Mouse (Mus musculus): ENCODE data around the gene Nod1. TPM values are rescaled to one million over a fixed set of nuclear protein-coding genes. Genes with fewer than 3 reads are reported as not detected.

Gene Nod1
- polyA plus RNA-seq, 1 experiment from 2014 or later: 4.5 TPM

DNA sequence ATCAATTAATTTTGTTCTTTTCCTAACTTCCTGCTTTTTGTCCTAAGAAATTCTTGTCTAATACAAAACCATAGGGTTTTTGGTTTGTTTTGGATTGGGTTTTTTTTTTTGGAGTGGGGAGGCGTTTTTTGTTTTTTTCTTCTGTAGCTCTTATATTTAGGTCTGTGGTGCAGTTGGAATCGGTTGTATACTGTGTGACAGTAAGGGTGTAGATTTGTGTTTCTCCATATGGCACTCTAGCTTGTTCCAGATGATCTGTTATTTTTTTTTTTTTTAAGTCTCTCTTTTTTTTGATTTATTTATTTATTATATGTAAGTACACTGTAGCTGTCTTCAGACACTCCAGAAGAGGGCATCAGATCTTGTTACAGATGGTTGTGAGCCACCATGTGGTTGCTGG, 72.2 kb downstream of the Nod1 start:
- no peaks in the 10 kb centered on the region for H3K36me3 ChIP-seq (ENCODE audit: insufficient read depth, low read length)
- DNase-seq (ENCODE audit: low spot score): no peak

GRCm38 (mm10) chr6:54891384-54891783, 81.0 kb downstream of the Nod1 start:
- H3K27me3 ChIP-seq (ENCODE audit: insufficient read depth, low read length): no peaks in the 10 kb centered on the region
- H3K4me1 ChIP-seq (replicated peaks; ENCODE audit: insufficient read depth, low read length): no peaks in the 10 kb centered on the region
- H3K27ac ChIP-seq: no peak overlapping the region
- ATAC-seq (replicated peaks; ENCODE audit: low FRiP score, low read depth) (no peak), DNase-seq (ENCODE audit: low spot score) (no peak)
- no peak overlapping the region for H3K4me2 ChIP-seq (ENCODE audit: low read length)
- no peak for TF ChIP-seq CTCF (IDR thresholded peaks at IDR 0.05; ENCODE audit: low read depth)
- H3K4me3 ChIP-seq (replicated peaks; ENCODE audit: low read depth, low read length): no peak overlapping the region
- no peaks in the 10 kb centered on the region for H3K36me3 ChIP-seq (ENCODE audit: insufficient read depth, low read length)
- no peak overlapping the region for H3K9ac ChIP-seq (ENCODE audit: low read depth, low read length)
- H3K9me3 ChIP-seq (replicated peaks; ENCODE audit: low read length): no peaks in the 10 kb centered on the region
- WGBS: 79% methylated on average over 3 of the region's 3 CpGs

More for the DNA sequence above, 72.2 kb downstream of the Nod1 start:
- Histone ChIP-seq H3K27me3 (ENCODE audit: insufficient read depth, low read length) (no peaks in the 10 kb centered on the region), H3K4me3 (replicated peaks; ENCODE audit: low read depth, low read length) (no peak overlapping the region), H3K27ac (no peak overlapping the region), H3K4me1 (replicated peaks; ENCODE audit: insufficient read depth, low read length) (no peaks in the 10 kb centered on the region), H3K4me2 (ENCODE audit: low read length) (no peak overlapping the region), H3K9me3 (replicated peaks; ENCODE audit: low read length) (no peaks in the 10 kb centered on the region), H3K9ac (ENCODE audit: low read depth, low read length) (no peak overlapping the region)
- WGBS: 59% methylated on average over 2 of the region's 2 CpGs
- TF ChIP-seq CTCF (IDR thresholded peaks at IDR 0.05; ENCODE audit: low read depth): no peak
- ATAC-seq (replicated peaks; ENCODE audit: low FRiP score, low read depth): no peak

GRCm38 (mm10) chr6:54890221-54890620, 82.2 kb downstream of the Nod1 start:
- H3K4me1 ChIP-seq (replicated peaks; ENCODE audit: insufficient read depth, low read length): no peaks in the 10 kb centered on the region
- TF ChIP-seq CTCF (IDR thresholded peaks at IDR 0.05; ENCODE audit: low read depth): no peak
- no peak overlapping the region for H3K4me3 ChIP-seq (replicated peaks; ENCODE audit: low read depth, low read length)
- no peaks in the 10 kb centered on the region for H3K9me3 ChIP-seq (replicated peaks; ENCODE audit: low read length)
- no peak for DNase-seq (ENCODE audit: low spot score)
- 86% methylated on average over 9 of the region's 9 CpGs for WGBS
- no peaks in the 10 kb centered on the region for H3K27me3 ChIP-seq (ENCODE audit: insufficient read depth, low read length)
- H3K27ac ChIP-seq: no peak overlapping the region
- no peaks in the 10 kb centered on the region for H3K36me3 ChIP-seq (ENCODE audit: insufficient read depth, low read length)
- no peak overlapping the region for H3K4me2 ChIP-seq (ENCODE audit: low read length)
- H3K9ac ChIP-seq (ENCODE audit: low read depth, low read length): no peak overlapping the region
- ATAC-seq (replicated peaks; ENCODE audit: low FRiP score, low read depth): no peak

DNA sequence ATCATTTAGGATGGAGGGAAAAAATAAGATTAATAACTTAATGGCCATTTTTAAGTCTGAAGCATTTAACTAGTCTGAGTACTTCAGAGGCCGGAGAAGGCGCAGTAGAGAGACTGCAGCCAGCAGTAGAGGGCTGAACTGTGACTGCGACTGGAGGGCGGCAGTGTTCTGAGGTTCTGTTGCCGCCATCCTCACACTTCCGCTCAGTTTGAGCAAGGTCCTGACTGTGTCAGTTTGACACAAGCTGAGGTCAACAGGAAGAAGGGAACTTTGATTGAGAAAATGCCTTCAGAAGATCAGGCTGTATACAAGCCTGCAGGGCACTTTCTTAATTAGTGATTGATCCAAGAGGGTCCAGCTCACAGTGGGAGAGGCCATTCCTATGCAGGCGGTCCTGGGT, 86.2 kb downstream of the Nod1 start:
- Histone ChIP-seq H3K4me1 (replicated peaks; ENCODE audit: insufficient read depth, low read length) (no peaks in the 10 kb centered on the region), H3K9ac (ENCODE audit: low read depth, low read length) (no peak overlapping the region), H3K4me3 (replicated peaks; ENCODE audit: low read depth, low read length) (no peak overlapping the region), H3K9me3 (replicated peaks; ENCODE audit: low read length) (no peaks in the 10 kb centered on the region), H3K36me3 (ENCODE audit: insufficient read depth, low read length) (no peaks in the 10 kb centered on the region), H3K4me2 (ENCODE audit: low read length) (no peak overlapping the region), H3K27ac (no peak overlapping the region), H3K27me3 (ENCODE audit: insufficient read depth, low read length) (no peaks in the 10 kb centered on the region)
- ATAC-seq (replicated peaks; ENCODE audit: low FRiP score, low read depth) (no peak), DNase-seq (ENCODE audit: low spot score) (no peak)
- no peak for TF ChIP-seq CTCF (IDR thresholded peaks at IDR 0.05; ENCODE audit: low read depth)
- 77% methylated on average over 7 of the region's 7 CpGs for WGBS

GRCm38 (mm10) chr6:54883424-54883823, 89.0 kb downstream of the Nod1 start:
- 58% methylated on average over 2 of the region's 2 CpGs for WGBS
- Histone ChIP-seq H3K4me2 (ENCODE audit: low read length) (no peak overlapping the region), H3K4me1 (replicated peaks; ENCODE audit: insufficient read depth, low read length) (no peaks in the 10 kb centered on the region), H3K9ac (ENCODE audit: low read depth, low read length) (no peak overlapping the region), H3K27ac (no peak overlapping the region), H3K36me3 (ENCODE audit: insufficient read depth, low read length) (no peaks in the 10 kb centered on the region), H3K4me3 (replicated peaks; ENCODE audit: low read depth, low read length) (no peak overlapping the region), H3K9me3 (replicated peaks; ENCODE audit: low read length) (no peaks in the 10 kb centered on the region), H3K27me3 (ENCODE audit: insufficient read depth, low read length) (no peaks in the 10 kb centered on the region)
- no peak for TF ChIP-seq CTCF (IDR thresholded peaks at IDR 0.05; ENCODE audit: low read depth)
- ATAC-seq (replicated peaks; ENCODE audit: low FRiP score, low read depth) (no peak), DNase-seq (ENCODE audit: low spot score) (no peak)

- ATAC-seq (replicated peaks; ENCODE audit: low FRiP score, low read depth): no peak
- Histone ChIP-seq H3K27me3 (ENCODE audit: insufficient read depth, low read length) (no peaks in the 10 kb centered on the region), H3K4me1 (replicated peaks; ENCODE audit: insufficient read depth, low read length) (no peaks in the 10 kb centered on the region), H3K9ac (ENCODE audit: low read depth, low read length) (no peak overlapping the region), H3K27ac (no peak overlapping the region), H3K4me3 (replicated peaks; ENCODE audit: low read depth, low read length) (no peak overlapping the region), H3K4me2 (ENCODE audit: low read length) (no peak overlapping the region), H3K9me3 (replicated peaks; ENCODE audit: low read length) (no peaks in the 10 kb centered on the region), H3K36me3 (ENCODE audit: insufficient read depth, low read length) (no peaks in the 10 kb centered on the region)
- no peak for TF ChIP-seq CTCF (IDR thresholded peaks at IDR 0.05; ENCODE audit: low read depth)
- 97% methylated on average over 4 of the region's 4 CpGs for WGBS
- no peak for DNase-seq (ENCODE audit: low spot score)
These were observed 92.3 kb downstream of the Nod1 start for GRCm38 (mm10) chr6:54880086-54880485.

DNA sequence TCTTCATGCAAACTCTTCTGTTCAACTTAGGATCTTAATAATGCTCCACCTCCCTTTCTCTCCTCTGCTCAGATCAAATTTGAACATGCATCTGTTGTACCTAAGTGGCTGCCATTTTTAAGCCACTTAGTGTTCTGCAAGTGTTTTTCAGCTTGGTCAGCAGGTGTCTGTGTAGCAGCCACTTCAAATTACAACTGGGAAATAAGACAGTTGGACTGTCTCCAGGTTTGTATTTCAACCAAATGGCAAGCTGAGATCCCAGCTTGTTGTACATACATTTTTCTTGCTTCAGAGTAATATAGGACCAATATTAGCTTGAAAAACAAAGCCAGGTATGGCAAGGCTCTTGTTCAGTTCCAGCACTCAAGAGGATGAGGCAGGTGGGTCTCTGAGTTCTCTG, 93.9 kb downstream of the Nod1 start:
- no peak overlapping the region for H3K4me2 ChIP-seq (ENCODE audit: low read length)
- H3K36me3 ChIP-seq (ENCODE audit: insufficient read depth, low read length): no peaks in the 10 kb centered on the region
- no peaks in the 10 kb centered on the region for H3K9me3 ChIP-seq (replicated peaks; ENCODE audit: low read length)
- H3K27me3 ChIP-seq (ENCODE audit: insufficient read depth, low read length): no peaks in the 10 kb centered on the region
- H3K4me3 ChIP-seq (replicated peaks; ENCODE audit: low read depth, low read length): no peak overlapping the region
- ATAC-seq (replicated peaks; ENCODE audit: low FRiP score, low read depth): no peak
- TF ChIP-seq CTCF (IDR thresholded peaks at IDR 0.05; ENCODE audit: low read depth): no peak
- no peak for DNase-seq (ENCODE audit: low spot score)
- no peak overlapping the region for H3K27ac ChIP-seq
- no peak overlapping the region for H3K9ac ChIP-seq (ENCODE audit: low read depth, low read length)
- no peaks in the 10 kb centered on the region for H3K4me1 ChIP-seq (replicated peaks; ENCODE audit: insufficient read depth, low read length)

All from kidney, postnatal 0 days (tissue).